Mouse (Mus musculus): Measurements from ENCODE around the gene Zdhhc14. TPM values are rescaled to one million over a fixed set of nuclear protein-coding genes. Genes with fewer than 3 reads are reported as not detected.

Zdhhc14 gene
- polyA plus RNA-seq, 1 experiment from 2014 or later = 2.0 TPM

- WGBS = 85% methylated on average over 8 of the region's 8 CpGs
- Histone ChIP-seq H3K27me3 (ENCODE audit: control insufficient read depth, insufficient read depth, low read length) (peaks cover 12% of the 10 kb centered on the region), H3K27ac (ENCODE audit: low read depth, low read length) (no peak overlapping the region), H3K36me3 (ENCODE audit: control insufficient read depth, insufficient read depth, low read length) (no peaks in the 10 kb centered on the region), H3K4me3 (ENCODE audit: low read depth, low read length) (no peak overlapping the region), H3K4me1 (ENCODE audit: control insufficient read depth, insufficient read depth, low read length) (peaks cover 4% of the 10 kb centered on the region), H3K9me3 (ENCODE audit: control insufficient read depth, low read length) (no peaks in the 10 kb centered on the region), H3K4me2 (no peak overlapping the region), H3K9ac (ENCODE audit: low read length) (no peak overlapping the region)
- ATAC-seq (ENCODE audit: low FRiP score) (no peak), DNase-seq (ENCODE audit: low spot score, missing footprints) (no peak)
These were observed 5.3 kb downstream of the Zdhhc14 start for GRCm38 (mm10) chr17:5497695-5498094.

- Histone ChIP-seq H3K27ac (ENCODE audit: low read depth, low read length) (no peak overlapping the region), H3K9ac (ENCODE audit: low read length) (no peak overlapping the region), H3K4me2 (no peak overlapping the region), H3K4me1 (ENCODE audit: control insufficient read depth, insufficient read depth, low read length) (no peaks in the 10 kb centered on the region), H3K36me3 (ENCODE audit: control insufficient read depth, insufficient read depth, low read length) (no peaks in the 10 kb centered on the region), H3K4me3 (ENCODE audit: low read depth, low read length) (no peak overlapping the region), H3K27me3 (ENCODE audit: control insufficient read depth, insufficient read depth, low read length) (peaks cover 9% of the 10 kb centered on the region), H3K9me3 (ENCODE audit: control insufficient read depth, low read length) (no peaks in the 10 kb centered on the region)
- ATAC-seq (ENCODE audit: low FRiP score) (no peak), DNase-seq (ENCODE audit: low spot score, missing footprints) (no peak)
- 81% methylated on average over 4 of the region's 4 CpGs for WGBS
These were observed 6.6 kb downstream of the Zdhhc14 start for GRCm38 (mm10) chr17:5498996-5499395.

GRCm38 (mm10) chr17:5503981-5504760 is 11.8 kb downstream of the Zdhhc14 start:
- Histone ChIP-seq H3K36me3 (ENCODE audit: control insufficient read depth, insufficient read depth, low read length) (no peaks in the 10 kb centered on the region), H3K27me3 (ENCODE audit: control insufficient read depth, insufficient read depth, low read length) (no peaks in the 10 kb centered on the region), H3K4me1 (ENCODE audit: control insufficient read depth, insufficient read depth, low read length) (no peaks in the 10 kb centered on the region), H3K9ac (ENCODE audit: low read length) (no peak overlapping the region), H3K27ac (ENCODE audit: low read depth, low read length) (no peak overlapping the region), H3K4me2 (no peak overlapping the region), H3K4me3 (ENCODE audit: low read depth, low read length) (no peak overlapping the region), H3K9me3 (ENCODE audit: control insufficient read depth, low read length) (no peaks in the 10 kb centered on the region)
- WGBS = 95% methylated on average over 8 of the region's 8 CpGs
- DNase-seq (ENCODE audit: low spot score, missing footprints) (no peak), ATAC-seq (ENCODE audit: low FRiP score) (no peak)

- H3K9ac ChIP-seq (ENCODE audit: low read length) = no peak overlapping the region
- H3K4me3 ChIP-seq (ENCODE audit: low read depth, low read length) = no peak overlapping the region
- no peak overlapping the region for H3K4me2 ChIP-seq
- no peak for DNase-seq (ENCODE audit: low spot score, missing footprints)
- H3K9me3 ChIP-seq (ENCODE audit: control insufficient read depth, low read length) = no peaks in the 10 kb centered on the region
- no peaks in the 10 kb centered on the region for H3K36me3 ChIP-seq (ENCODE audit: control insufficient read depth, insufficient read depth, low read length)
- ATAC-seq (ENCODE audit: low FRiP score) = no peak
- WGBS = 88% methylated on average over 4 of the region's 4 CpGs
- H3K27ac ChIP-seq (ENCODE audit: low read depth, low read length) = no peak overlapping the region
- H3K27me3 ChIP-seq (ENCODE audit: control insufficient read depth, insufficient read depth, low read length) = no peaks in the 10 kb centered on the region
- no peaks in the 10 kb centered on the region for H3K4me1 ChIP-seq (ENCODE audit: control insufficient read depth, insufficient read depth, low read length)
These were observed 12.6 kb downstream of the Zdhhc14 start for GRCm38 (mm10) chr17:5504969-5505368.

GRCm38 (mm10) chr17:5506553-5506952 is 14.2 kb downstream of the Zdhhc14 start:
- Histone ChIP-seq H3K4me3 (ENCODE audit: low read depth, low read length) (no peak overlapping the region), H3K9ac (ENCODE audit: low read length) (no peak overlapping the region), H3K27me3 (ENCODE audit: control insufficient read depth, insufficient read depth, low read length) (no peaks in the 10 kb centered on the region), H3K9me3 (ENCODE audit: control insufficient read depth, low read length) (no peaks in the 10 kb centered on the region), H3K36me3 (ENCODE audit: control insufficient read depth, insufficient read depth, low read length) (no peaks in the 10 kb centered on the region), H3K27ac (ENCODE audit: low read depth, low read length) (no peak overlapping the region), H3K4me1 (ENCODE audit: control insufficient read depth, insufficient read depth, low read length) (no peaks in the 10 kb centered on the region), H3K4me2 (no peak overlapping the region)
- ATAC-seq (ENCODE audit: low FRiP score) (no peak), DNase-seq (ENCODE audit: low spot score, missing footprints) (no peak)
- WGBS = 75% methylated on average over 7 of the region's 7 CpGs

GRCm38 (mm10) chr17:5506988-5507387 is 14.6 kb downstream of the Zdhhc14 start:
- Histone ChIP-seq H3K27ac (ENCODE audit: low read depth, low read length) (no peak overlapping the region), H3K4me1 (ENCODE audit: control insufficient read depth, insufficient read depth, low read length) (no peaks in the 10 kb centered on the region), H3K9me3 (ENCODE audit: control insufficient read depth, low read length) (no peaks in the 10 kb centered on the region), H3K4me2 (no peak overlapping the region), H3K4me3 (ENCODE audit: low read depth, low read length) (no peak overlapping the region), H3K36me3 (ENCODE audit: control insufficient read depth, insufficient read depth, low read length) (no peaks in the 10 kb centered on the region), H3K9ac (ENCODE audit: low read length) (no peak overlapping the region), H3K27me3 (ENCODE audit: control insufficient read depth, insufficient read depth, low read length) (no peaks in the 10 kb centered on the region)
- 74% methylated on average over 5 of the region's 5 CpGs for WGBS
- DNase-seq (ENCODE audit: low spot score, missing footprints) = no peak
- ATAC-seq (ENCODE audit: low FRiP score) = no peak

GRCm38 (mm10) chr17:5508030-5508429 is 15.7 kb downstream of the Zdhhc14 start:
- no peak for DNase-seq (ENCODE audit: low spot score, missing footprints)

GRCm38 (mm10) chr17:5510564-5510963 is 18.2 kb downstream of the Zdhhc14 start:
- H3K36me3 ChIP-seq (ENCODE audit: control insufficient read depth, insufficient read depth, low read length) = no peaks in the 10 kb centered on the region
- no peak overlapping the region for H3K27ac ChIP-seq (ENCODE audit: low read depth, low read length)
- no peaks in the 10 kb centered on the region for H3K4me1 ChIP-seq (ENCODE audit: control insufficient read depth, insufficient read depth, low read length)
- H3K4me2 ChIP-seq = no peak overlapping the region
- no peak for ATAC-seq (ENCODE audit: low FRiP score)
- H3K4me3 ChIP-seq (ENCODE audit: low read depth, low read length) = no peak overlapping the region
- H3K9me3 ChIP-seq (ENCODE audit: control insufficient read depth, low read length) = no peaks in the 10 kb centered on the region
- H3K27me3 ChIP-seq (ENCODE audit: control insufficient read depth, insufficient read depth, low read length) = no peaks in the 10 kb centered on the region
- 95% methylated on average over 9 of the region's 9 CpGs for WGBS
- DNase-seq (ENCODE audit: low spot score, missing footprints) = no peak
- no peak overlapping the region for H3K9ac ChIP-seq (ENCODE audit: low read length)

More at GRCm38 (mm10) chr17:5508030-5508429, 15.7 kb downstream of the Zdhhc14 start:
- H3K4me3 ChIP-seq (ENCODE audit: low read depth, low read length) = no peak overlapping the region
- H3K9ac ChIP-seq (ENCODE audit: low read length) = no peak overlapping the region
- ATAC-seq (ENCODE audit: low FRiP score) = no peak
- no peaks in the 10 kb centered on the region for H3K36me3 ChIP-seq (ENCODE audit: control insufficient read depth, insufficient read depth, low read length)
- H3K27me3 ChIP-seq (ENCODE audit: control insufficient read depth, insufficient read depth, low read length) = no peaks in the 10 kb centered on the region
- H3K4me2 ChIP-seq = no peak overlapping the region
- WGBS = 90% methylated on average over 4 of the region's 4 CpGs
- no peak overlapping the region for H3K27ac ChIP-seq (ENCODE audit: low read depth, low read length)
- no peaks in the 10 kb centered on the region for H3K9me3 ChIP-seq (ENCODE audit: control insufficient read depth, low read length)
- H3K4me1 ChIP-seq (ENCODE audit: control insufficient read depth, insufficient read depth, low read length) = no peaks in the 10 kb centered on the region

- DNase-seq (ENCODE audit: low spot score, missing footprints) = no peak
- 86% methylated on average over 6 of the region's 6 CpGs for WGBS
- H3K4me2 ChIP-seq = no peak overlapping the region
These were observed 19.4 kb downstream of the Zdhhc14 start for GRCm38 (mm10) chr17:5511724-5512123.

More at GRCm38 (mm10) chr17:5511724-5512123, 19.4 kb downstream of the Zdhhc14 start:
- Histone ChIP-seq H3K27me3 (ENCODE audit: control insufficient read depth, insufficient read depth, low read length) (no peaks in the 10 kb centered on the region), H3K36me3 (ENCODE audit: control insufficient read depth, insufficient read depth, low read length) (no peaks in the 10 kb centered on the region), H3K9ac (ENCODE audit: low read length) (no peak overlapping the region), H3K27ac (ENCODE audit: low read depth, low read length) (no peak overlapping the region), H3K9me3 (ENCODE audit: control insufficient read depth, low read length) (no peaks in the 10 kb centered on the region), H3K4me1 (ENCODE audit: control insufficient read depth, insufficient read depth, low read length) (no peaks in the 10 kb centered on the region), H3K4me3 (ENCODE audit: low read depth, low read length) (no peak overlapping the region)
- ATAC-seq (ENCODE audit: low FRiP score) = no peak
